Mouse (Mus musculus) embryo, embryonic 11 days (tissue): ENCODE data around the gene Itga6.

Experiments used
- DNase-seq: peaks from one replicate; pipeline ENCODE4 v3.0.0-alpha.2; 2015

Gene Itga6

DNA sequence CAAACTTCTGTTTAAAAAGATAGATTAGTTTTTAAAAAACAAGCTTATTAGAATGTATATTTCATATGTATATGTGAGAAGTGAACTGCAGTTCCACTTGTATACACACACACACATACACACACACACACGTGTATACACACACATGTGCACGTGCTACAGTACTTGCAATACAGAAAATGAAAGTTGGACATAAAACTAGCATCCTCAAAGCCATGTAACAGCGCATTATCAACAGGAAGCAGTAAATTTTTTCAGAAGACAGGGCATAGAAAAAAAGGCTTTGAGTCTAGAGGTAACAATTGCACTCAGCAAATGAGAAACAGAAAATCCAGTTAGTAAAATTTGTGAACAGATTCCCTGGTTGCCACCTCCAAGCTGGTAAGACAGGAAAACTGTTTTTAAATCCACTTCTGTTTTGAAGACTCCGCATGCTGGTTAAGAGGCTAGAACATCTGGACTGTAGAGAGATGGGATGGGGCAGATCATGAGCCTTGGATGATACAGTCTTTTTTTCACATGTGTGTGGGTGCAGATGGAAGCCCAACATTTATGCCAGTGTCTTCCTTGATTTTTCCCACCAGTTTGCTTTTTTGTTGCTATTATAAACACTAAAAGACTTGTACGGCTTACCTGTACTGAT, 118.2 kb downstream of the Itga6 start:
- no peak for DNase-seq

DNA sequence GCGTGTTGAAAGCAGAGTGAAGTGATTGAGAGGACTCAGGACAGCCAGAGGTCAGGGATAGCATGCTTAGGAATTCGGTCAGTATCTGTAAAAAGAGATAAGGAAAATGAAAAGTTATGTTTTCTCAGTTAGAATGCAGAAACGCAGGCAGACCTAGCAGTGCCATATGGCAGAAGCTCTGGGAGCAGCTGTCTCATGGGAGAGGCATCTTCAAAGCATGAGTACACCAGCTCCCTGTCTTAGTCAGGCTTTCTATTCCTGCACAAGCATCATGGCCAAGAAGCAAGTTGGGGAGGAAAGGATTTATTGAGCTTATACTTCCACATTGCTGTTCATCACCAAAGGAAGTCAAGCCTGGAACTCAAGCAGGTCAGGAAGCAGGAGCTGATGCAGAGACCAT, 119.6 kb downstream of the Itga6 start:
- no peak for DNase-seq

DNA sequence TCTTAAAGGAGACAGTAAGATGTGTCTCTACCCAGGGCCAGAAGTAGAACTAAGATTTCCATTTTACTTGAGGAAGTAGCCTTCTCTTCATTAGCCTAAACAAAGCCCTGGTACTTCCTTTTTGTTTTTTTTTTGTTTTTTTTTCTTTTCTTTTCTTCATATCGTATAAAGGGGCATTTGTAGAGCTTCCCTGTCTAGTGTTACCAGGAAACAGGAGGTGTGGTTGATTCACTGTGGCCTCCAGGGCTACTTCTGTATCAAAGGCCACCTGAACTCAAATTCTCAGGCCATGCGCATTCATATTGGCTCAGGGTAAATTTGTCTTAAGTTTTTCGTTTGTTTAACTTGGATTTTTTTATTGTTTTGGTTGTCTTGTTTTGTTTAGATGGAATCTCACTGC, 120.5 kb downstream of the Itga6 start:
- DNase-seq: no peak

DNA sequence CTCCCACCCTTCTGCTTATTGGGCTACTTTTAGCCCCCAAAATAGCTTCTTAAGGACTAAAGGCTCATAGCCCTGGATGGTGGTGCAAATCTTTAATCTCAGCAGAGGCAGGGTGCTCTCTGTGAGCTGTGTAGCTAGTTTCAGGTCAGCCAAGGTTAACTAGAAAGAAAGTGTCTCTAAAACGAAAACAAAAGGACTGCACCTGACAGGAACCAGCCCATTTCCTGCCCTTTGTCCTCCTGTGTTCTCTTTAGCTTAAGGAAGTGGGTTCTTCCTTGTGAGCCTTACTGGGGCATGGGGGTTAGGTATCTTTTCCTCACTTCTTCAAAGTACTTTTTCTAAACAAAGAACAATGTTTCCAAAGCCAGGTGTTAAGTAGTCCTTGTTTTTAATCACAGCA, 121.1 kb downstream of the Itga6 start:
- no peak for DNase-seq

DNA sequence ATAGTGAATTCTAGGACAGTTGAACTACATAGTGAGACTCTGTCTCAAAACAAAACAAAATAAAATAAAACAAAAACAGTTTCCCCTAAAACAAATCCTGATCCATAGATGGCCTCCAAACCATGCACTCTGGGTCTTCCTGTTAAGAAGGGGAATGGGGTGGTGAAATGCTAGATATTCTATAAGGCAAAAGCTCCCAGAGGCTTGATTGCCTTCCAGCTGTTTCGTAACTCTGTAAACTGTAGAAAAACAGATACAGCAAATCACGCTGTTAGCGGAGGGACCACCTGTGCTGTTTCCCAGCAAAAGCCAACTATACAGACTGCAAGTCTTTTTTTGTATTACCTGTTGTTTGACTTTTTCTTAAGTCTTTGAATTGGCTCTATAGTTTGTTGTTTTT, 121.6 kb downstream of the Itga6 start:
- DNase-seq: no peak

DNA sequence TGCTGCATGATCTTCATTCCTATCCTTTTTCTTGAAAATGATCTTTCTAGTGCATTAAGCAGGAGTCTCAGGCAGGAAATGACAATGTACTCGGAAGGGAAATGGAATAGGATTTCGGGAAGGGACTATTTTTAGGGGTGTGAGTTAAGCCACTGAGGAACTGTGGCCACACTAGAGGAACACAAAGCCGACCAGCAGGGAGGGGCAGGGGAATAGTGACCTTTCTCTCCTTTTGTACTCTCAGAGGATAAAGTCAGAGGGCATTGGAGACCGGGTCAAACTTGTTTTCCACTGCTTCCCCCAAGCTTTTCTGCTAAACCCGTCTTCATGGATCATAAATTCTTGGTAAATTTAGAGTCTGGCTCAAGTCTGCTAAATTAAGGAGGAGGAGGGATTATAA, 122.1 kb downstream of the Itga6 start:
- no peak for DNase-seq

DNA sequence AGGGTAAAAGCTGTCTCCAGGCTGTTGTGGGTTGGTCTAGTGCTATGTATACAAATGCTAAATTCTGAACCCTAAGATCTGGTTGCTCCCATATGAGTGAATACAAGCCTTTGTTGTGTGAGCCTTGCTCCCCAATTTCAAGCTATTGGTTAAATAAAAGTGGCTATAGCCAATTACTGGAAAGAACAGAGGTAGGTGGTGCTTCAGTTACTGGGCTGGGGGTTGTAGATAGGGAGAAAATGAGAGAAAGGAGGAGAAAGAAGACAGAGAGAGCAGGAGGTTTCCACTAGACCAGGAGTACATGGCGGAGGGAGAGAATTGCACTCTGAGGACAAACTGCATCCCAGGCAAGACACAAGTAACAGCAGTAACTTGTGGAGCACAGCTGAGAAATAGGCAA, 122.8 kb downstream of the Itga6 start:
- DNase-seq: no peak

DNA sequence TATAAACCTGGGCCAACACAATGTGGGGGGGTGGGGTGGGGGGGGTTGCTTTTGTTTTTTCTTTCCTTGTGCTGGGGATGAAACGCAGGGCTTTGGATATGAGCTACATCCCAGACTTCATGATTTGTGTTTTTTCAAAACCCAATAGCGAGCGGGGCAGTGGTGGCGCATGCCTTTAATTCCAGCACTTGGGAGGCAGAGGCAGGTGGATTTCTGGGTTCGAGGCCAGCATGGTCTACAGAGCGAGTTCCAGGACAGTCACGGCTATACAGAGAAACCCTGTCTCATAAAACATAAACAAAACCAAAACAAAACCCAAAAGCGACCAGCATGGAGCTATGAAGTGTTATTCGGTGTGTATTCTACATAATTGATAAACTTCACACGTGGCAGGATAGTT, 126.7 kb downstream of the Itga6 start:
- DNase-seq: no peak

DNA sequence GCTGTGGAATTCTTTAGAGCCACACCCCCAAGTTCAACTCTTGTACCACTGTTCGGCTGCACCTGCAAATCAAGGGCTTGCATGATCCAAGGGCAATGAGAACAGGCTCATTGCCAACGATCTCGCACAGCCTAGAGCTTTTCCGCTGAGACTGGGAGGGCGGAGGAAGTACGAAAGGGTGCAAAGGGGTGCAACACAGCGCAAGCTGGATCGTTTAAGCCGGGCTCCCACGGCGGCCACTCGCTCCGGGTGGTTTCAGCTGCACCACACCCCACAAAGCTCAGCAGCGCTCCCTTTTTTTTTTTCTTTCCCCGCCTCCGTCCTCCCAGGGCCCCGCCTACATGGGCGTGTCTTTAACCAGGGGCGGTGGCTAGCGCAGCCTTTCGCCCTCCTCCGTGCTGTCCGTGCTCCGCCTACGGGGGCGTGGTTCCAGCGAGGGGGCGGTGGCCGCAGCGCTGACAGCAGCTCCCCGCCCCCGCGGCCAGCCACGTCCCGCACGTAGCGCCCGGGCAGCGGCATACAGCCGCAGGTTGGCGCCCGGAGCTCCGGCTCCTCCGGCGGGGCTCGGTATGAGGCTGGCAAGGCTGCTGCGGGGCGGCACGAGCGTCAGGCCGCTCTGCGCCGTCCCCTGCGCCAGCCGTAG, 127.5 kb downstream of the Itga6 start, which contains the start of gene Pdk1:
TSS of gene Pdk1 (plus strand) at position 424 of the 643 bp plus-strand sequence.
- peak; percentile 98 for DNase-seq

DNA sequence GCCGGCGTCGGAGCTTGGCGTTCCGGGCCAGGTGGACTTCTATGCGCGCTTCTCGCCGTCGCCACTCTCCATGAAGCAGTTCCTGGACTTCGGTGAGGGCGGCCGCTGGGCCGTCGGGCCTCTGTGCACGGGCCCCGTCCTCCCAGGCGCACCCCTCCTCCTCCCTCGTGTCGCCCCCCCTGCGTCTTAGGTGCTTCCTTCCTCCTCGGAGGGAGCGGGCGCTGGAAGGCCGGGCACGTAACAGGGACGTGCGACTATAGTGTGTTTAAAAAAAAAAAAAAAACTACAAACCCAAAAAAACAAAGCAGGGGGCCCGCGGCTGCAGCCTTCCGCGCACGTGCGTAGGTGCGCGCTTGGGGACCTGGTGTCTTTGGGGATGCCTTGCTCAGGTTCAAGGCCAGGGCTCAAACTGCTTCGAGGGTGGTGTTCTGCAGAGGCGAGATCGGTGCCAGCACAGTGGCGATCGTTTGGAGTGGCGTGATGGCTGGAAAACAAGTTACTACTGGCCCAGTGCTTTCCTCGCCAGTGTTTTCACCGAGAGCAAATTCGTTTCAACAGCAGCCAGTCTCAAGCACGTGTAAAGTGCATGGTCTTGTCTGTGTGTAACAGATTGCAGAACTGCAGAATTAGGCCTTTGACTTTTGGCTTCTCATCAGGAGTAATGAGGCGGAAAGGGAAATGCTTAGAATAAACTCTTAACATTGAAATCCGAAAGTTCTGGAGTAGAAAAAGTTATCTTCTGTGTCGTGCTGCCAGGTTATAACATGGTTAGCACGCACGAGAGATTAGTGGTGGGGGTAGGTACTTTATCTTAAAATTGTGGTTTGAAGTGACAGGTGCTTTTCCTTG, 128.3 kb downstream of the Itga6 start:
- no peak for DNase-seq

DNA sequence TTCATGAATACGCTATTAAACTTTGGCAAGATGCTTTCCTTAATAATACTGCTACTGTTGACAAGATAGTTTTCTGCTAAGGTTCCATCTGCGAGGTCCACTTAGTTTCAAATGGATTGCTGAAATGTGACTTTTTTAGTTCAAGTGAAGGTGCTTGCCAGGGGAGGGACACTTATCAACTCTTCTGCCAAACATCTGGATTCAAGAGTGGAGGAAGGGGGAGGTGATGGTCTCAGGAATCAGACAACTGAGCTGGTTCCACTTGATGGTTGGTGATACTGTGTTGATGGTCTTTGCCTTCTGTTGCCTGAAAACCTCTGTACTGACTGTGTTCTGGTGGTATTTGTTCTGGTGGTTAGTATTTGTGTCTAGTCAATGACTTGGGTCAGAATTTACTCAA, 129.0 kb downstream of the Itga6 start:
- DNase-seq: no peak

DNA sequence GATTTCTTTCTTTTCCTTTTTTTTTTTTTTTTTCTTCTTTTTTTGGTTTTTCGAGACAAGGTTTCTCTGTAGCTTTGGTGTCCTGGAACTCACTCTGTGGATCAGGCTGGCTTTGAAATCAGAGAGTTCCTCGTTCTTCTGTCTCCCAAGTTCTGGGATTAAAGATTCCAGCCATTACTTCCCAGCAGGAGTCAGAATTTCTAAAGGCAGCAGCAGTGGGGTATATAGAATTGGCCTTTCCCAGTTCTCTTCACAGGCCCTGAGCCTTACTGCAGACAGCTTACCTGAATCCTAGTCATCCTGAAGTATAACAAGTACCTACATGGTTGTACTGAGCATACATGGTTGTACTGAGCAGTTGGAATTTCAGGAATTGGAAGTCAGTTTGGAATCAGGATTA, 129.4 kb downstream of the Itga6 start:
- DNase-seq: no peak

DNA sequence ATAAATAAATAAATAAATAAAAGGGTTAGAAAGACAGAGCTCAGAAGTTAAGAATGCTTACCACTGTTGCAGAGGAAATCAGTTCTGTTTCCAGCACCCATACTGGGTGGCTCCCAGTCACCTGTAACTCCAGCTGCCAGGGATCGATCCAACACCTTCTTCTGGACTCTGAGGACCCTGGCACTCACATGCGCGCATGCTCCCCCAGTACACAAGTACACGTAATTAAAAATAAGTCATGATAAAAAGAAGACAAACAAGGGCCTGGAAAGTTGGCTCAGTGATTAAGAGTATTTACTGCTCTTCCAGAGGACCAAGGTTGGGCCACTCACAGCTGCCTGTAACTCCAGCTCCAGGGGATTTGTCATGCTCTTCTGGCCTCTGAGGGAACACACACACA, 132.4 kb downstream of the Itga6 start:
- no peak for DNase-seq

DNA sequence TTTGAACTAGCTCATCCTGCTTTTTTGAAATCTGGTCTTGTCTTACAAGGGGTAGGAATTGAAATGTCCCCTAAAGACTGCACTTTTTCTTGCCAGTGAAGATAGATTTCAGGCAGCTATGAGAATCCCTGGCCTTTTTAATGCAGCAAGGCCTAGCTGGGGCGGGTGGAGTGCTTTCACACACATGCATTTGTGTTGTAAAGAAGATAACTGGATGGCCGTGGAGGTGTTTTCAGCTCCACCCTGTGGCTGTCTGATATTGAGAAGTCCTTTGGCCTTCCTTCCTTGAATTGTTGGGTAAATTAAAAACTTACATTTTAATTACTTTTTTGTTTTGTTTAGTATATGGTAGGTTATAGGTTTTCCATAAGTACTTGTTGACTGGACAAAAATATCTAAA, 133.0 kb downstream of the Itga6 start:
- DNase-seq: no peak

DNA sequence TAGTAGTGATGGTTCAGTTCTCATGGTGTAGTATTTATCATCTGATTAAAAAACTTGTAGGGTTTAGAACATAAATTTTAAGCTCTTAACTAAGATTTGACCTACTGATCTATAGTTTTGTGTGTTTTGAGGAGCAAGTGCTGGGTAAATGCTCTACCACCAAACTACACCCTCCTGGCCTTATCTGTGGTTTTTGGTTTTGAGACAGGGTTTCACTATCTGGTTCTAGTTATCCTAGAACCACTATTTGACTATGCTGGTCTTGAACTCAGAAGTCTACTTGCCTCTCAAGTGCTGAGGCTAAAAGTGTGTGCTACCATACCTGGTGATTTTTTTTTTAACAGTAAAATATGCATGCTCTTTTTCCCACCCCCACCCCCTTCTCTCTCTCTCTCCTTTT, 133.5 kb downstream of the Itga6 start:
- DNase-seq: no peak

DNA sequence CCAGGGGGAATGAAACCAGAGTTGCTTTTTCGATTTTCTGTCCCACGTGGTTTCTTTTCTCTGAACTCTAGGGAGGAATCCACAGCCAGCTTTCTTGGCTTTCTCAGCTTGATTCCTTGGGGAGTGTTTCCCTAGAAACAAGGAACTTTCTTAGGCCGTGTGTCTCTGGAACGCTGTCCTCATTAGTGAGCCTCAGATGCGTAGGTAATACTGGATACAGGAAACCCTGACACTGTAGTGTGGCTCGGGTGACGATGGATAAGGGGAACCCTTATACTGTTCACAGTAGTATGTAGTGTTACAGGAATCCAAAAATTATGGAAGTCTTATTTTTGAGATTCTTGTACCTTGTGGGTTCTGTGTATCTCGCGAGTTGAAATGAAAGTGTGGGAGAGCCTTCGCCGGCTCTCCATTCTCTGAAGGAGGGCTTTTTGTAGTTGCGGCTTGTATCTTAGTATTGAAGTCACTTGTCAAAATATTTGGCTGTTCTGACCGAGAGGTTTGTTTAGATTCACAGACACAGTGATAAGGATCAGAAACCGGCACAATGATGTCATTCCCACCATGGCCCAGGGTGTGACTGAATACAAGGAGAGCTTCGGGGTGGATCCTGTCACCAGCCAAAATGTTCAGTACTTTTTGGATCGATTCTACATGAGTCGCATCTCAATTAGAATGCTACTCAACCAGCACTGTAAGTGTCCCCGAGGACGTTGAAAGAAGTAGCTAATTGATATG, 137.7 kb downstream of the Itga6 start:
- DNase-seq: no peak

DNA sequence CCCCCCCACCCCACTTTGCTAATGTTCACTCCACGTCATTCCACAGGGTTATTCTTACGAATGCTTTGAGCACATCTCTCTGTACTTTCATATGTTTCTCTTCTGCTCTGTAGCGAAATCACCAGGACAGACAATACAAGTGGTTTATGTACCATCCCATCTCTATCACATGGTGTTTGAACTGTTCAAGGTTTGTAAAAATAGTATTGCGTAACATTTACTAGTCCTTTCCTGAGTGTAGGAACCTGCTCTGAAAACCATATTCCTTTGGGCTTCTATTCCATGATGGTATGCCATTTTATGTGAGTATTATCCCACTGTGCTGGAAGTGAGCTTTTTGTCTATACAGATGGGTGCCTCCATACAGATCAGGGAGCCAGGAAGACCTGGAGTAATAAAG, 141.9 kb downstream of the Itga6 start:
- no peak for DNase-seq

DNA sequence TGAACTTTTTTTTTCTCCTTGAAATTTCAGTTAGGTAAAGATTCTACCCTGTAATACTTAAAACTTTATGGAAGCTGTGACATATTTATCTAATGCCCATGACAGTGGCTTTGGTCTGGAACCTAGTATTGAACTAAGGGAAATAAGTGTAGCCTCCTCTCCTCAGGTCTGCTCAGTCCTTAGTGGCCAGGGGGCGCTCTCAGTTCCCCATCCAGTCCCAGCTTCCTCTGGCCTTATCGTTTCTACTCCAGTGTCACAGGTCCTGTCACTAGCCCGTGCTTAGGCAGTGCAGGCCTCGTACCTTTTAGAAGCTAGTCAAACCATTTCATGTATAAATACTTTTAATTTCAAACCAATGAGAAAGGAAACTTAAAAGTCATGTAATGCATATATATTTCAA, 143.0 kb downstream of the Itga6 start:
- DNase-seq: no peak

DNA sequence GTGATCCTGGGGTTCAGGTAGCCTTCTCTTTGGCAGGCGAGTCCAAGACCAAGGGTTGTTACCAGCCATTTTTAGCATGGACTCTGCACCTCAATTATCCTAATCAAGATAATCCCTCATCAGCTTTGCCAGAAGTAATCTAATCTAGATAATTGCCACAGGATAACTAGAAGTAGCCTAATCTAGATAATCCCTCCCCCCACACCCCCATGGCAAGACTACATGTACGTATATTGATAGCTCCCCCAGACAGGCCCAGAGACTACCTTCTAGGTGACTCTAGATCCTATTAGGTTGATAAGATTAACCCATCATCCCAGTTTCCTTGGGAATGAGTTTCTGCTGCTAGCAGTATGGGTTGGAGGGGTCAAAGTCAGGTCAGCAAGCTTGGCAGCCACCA, 146.1 kb downstream of the Itga6 start:
- DNase-seq: no peak

DNA sequence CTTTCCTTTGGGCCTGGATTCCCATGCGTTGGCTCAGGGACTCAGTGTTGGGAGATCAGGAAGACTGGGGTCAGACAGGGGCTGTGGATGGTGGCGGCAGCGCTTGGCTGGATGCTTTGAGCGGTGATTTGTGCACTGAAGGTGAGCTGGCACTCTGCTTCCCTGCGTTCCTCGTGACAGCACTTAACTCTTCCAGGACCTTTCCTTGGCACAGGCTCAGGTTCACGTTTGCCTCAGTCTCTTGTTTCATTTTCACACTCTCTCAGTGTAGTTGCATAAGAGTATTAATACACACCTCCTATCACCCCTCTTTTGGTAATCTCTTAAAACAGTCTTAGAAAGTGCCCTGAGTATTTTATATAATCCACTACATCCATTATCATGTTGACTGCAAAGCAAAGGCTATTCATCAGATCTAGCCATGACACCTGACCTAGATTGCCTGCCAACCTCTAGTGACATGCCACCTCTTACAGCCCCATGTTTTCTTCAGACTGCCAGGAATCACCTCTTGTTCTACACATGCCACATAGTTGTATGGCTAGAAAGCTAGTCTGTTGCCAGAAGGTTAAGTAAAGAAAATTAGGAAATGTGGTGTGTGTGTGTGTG, 147.4 kb downstream of the Itga6 start:
- no peak for DNase-seq

DNA sequence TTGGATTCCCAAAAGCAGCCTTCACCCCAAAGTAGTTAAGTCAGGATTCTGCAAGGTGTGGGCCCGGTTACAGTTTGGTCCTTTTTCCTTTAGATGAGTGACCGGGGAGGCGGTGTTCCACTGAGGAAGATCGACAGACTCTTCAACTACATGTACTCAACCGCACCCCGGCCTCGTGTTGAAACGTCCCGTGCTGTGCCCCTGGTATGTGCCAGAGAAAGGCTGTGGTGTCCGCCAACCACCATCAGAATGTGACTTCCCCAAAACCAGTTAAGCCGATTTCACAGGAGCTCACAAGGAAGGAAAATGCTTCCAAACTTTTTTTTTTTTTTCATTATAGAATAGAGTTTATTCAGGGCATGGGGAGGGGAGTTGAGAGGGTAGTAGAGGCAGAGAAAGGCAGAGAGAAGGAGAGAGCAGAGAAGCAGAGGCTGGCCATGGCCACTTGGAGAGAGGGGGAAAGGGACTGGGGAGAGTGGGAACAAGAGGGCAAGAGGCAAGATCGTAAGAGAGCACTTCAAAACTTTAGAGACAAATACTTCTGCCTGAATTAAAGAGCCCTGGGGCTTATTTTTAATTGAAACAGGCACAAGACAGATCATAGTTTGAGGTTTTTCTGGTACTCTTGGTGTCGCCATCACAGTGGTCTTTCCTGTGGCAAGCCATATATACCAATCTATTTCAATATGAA, 150.3 kb downstream of the Itga6 start:
- DNase-seq: no peak

DNA sequence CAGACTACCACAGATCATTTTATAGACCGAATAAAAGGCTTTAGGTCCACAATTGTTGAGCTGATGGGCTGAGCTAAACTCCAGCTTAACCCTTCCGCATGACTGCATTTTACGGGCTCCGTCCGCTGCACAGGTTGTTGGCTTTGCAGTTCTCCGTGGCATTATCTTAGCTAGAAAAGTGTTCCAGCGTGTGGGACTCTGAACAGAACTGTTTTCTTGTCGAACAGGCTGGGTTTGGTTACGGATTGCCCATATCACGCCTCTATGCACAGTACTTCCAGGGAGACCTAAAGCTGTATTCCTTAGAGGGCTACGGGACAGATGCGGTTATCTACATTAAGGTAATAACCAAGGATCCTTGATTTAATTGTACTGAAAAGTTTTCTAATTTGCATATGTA, 152.0 kb downstream of the Itga6 start:
- DNase-seq: no peak
